Mouse (Mus musculus) E14TG2a.4 (cell line): Measurements from ENCODE around the gene Tenm2.

Source experiments
- CTCF ChIP-seq: conservative IDR thresholded peaks from 2 replicates; pipeline ENCODE4 v1.5.1; 2014; ENCODE audit warnings: low read length
- NANOG ChIP-seq: IDR thresholded peaks from 2 replicates; pipeline ENCODE4 v1.6.1; 2014; ENCODE audit warnings: borderline replicate concordance, low read length, mixed read lengths
- POU5F1 ChIP-seq: IDR thresholded peaks from 2 replicates; pipeline ENCODE4 v1.6.1; 2014; ENCODE audit warnings: low read length, borderline replicate concordance

GRCm38 (mm10) chr11:36990895-36991294 is 244.9 kb downstream of the Tenm2 start:
- TF ChIP-seq CTCF = no peak
- TF ChIP-seq POU5F1 = no peak
- no peak for TF ChIP-seq NANOG
